Comparison of ENCODE assay signal across 23 mouse cellular contexts in genomic region chr13:55014451-55014850, GRCm38 (mm10). TPM values are rescaled to one million over a fixed set of nuclear protein-coding genes. Genes with fewer than 3 reads are reported as not detected.
DNase-seq lines count a peak whose midpoint lies in the region; ATAC-seq and TF ChIP-seq lines count a peak whose summit lies in the region.
"Had no signal": no experiment of that assay in that cellular context is flagged by ENCODE, and none has a peak within 500 bp of the region (broad histone marks: within the 10 kb centered on the region; RNA-seq: fewer than 3 reads in every experiment).

No protein-coding gene starts in this region.

- H3K4me2 ChIP-seq in hindbrain, embryonic 13.5 days, result no peak overlapping the region
- H3K4me2 ChIP-seq in hindbrain, postnatal 0 days (ENCODE audit: low read depth, low read length), result no peak overlapping the region
- H3K4me2 ChIP-seq: heart, embryonic 12.5 days; heart, embryonic 15.5 days; hindbrain, embryonic 14.5 days had no signal

- H3K27me3 ChIP-seq in hindbrain, embryonic 13.5 days, result peaks cover 58% of the 10 kb centered on the region
- no peaks in the 10 kb centered on the region for H3K27me3 ChIP-seq in hindbrain, postnatal 0 days (ENCODE audit: insufficient read depth, low read length)

- intact Hi-C loops in heart, postnatal 25 days (cut with DNase I), result no loop called here

- H3K27ac ChIP-seq in hindbrain, embryonic 13.5 days, result no peak overlapping the region
- no peak overlapping the region for H3K27ac ChIP-seq in hindbrain, postnatal 0 days
- H3K27ac ChIP-seq: heart, adult 2 months; heart, embryonic 15.5 days; hindbrain, embryonic 14.5 days had no signal

- no peaks in the 10 kb centered on the region for H3K36me3 ChIP-seq in hindbrain, embryonic 13.5 days
- H3K36me3 ChIP-seq in hindbrain, postnatal 0 days (ENCODE audit: insufficient read depth, low read length), result no peaks in the 10 kb centered on the region
- H3K36me3 ChIP-seq: G1E; heart, embryonic 12.5 days; heart, embryonic 15.5 days had no signal

- ATAC-seq in hindbrain, embryonic 13.5 days (ENCODE audit: low FRiP score), result no peak
- no peak for ATAC-seq in hindbrain, postnatal 0 days
- ATAC-seq: forebrain, embryonic 14.5 days; intestine, postnatal 0 days; Patski had no signal

- H3K4me3 ChIP-seq in hindbrain, embryonic 13.5 days, result no peak overlapping the region
- H3K4me3 ChIP-seq in hindbrain, postnatal 0 days (ENCODE audit: low read length), result no peak overlapping the region
- H3K4me3 ChIP-seq: heart, adult 2 months; heart, embryonic 12.5 days; heart, embryonic 15.5 days had no signal

- TF ChIP-seq CTCF in hindbrain, postnatal 0 days (IDR thresholded peaks at IDR 0.05; ENCODE audit: low read depth), result no peak

- no peaks in the 10 kb centered on the region for H3K9me3 ChIP-seq in hindbrain, embryonic 13.5 days
- no peaks in the 10 kb centered on the region for H3K9me3 ChIP-seq in hindbrain, postnatal 0 days (ENCODE audit: low read length)
- H3K9me3 ChIP-seq: G1E; heart, embryonic 12.5 days; heart, embryonic 15.5 days had no signal

- H3K9ac ChIP-seq in hindbrain, embryonic 13.5 days, result 0 out of 2 replicates have a peak overlapping the region, but pooled peaks have one; percentile 15
- H3K9ac ChIP-seq in hindbrain, postnatal 0 days (replicated peaks; ENCODE audit: low read length), result no peak overlapping the region
- H3K9ac ChIP-seq: heart, embryonic 12.5 days; heart, embryonic 15.5 days; hindbrain, embryonic 14.5 days had no signal

- WGBS in hindbrain, embryonic 13.5 days, result 39% methylated on average over 9 of the region's 9 CpGs
- WGBS in hindbrain, postnatal 0 days, result 41% methylated on average over 9 of the region's 9 CpGs

- DNase-seq in heart, adult 11 months, result peak; percentile 56
- DNase-seq in heart, postnatal 25 days (ENCODE audit: low spot score), result no peak
- DNase-seq in hindbrain, postnatal 0 days (ENCODE audit: low spot score), result no peak
- DNase-seq in testis, postnatal 10 days (ENCODE audit: low spot score), result peak; percentile 35
- no peak for DNase-seq in testis, postnatal 14 days (ENCODE audit: low spot score)
- DNase-seq: adrenal gland, postnatal 10 days; adrenal gland, postnatal 36 days; B cell, adult 2 months; cerebellum, adult 18-20 months; cerebellum, adult 9-10 months; cerebellum, postnatal 14 days; gastrocnemius, postnatal 25 days; heart, postnatal 10 days; heart, postnatal 4 days had no signal

- H3K4me1 ChIP-seq in hindbrain, embryonic 13.5 days (replicated peaks), result peaks cover 21% of the 10 kb centered on the region
- H3K4me1 ChIP-seq in hindbrain, postnatal 0 days (ENCODE audit: insufficient read depth, low read length), result no peaks in the 10 kb centered on the region; the same call in 1 of the 2 replicates
- H3K4me1 ChIP-seq: heart, embryonic 12.5 days; heart, embryonic 15.5 days had no signal

RNA-seq across cellular contexts. Expression of gene Hk3, which starts 6.7 kb away (rescaled TPM):
- under 1 TPM; 0.95 to 0.99 TPM for total RNA-seq in heart, postnatal 25 days (2021)
- polyA plus RNA-seq in hindbrain, embryonic 13.5 days (2015; fragmentation: Nextera tagmentation; extraction: Ambion mirVana), result 1.1 and 1.2 TPM in 2 replicates
- total RNA-seq in hindbrain, postnatal 0 days (2014; rRNA removed), result 1.7 and 1.9 TPM in 2 replicates
- polyA plus RNA-seq in hindbrain, postnatal 0 days (2015; fragmentation: Nextera tagmentation; extraction: Ambion mirVana), result 0.78 and 1.1 TPM in 2 replicates
- polyA plus RNA-seq: Patski had no signal

Comparison
In these comparisons a context has a peak if more than half of its experiments do, and no peak if none do; other contexts are left out.
1. DNase-seq: peak in heart, adult 11 months (single experiment) and testis, postnatal 10 days (single experiment); none in heart, postnatal 25 days (single experiment), hindbrain, postnatal 0 days (single experiment) and testis, postnatal 14 days (single experiment).